Mouse (Mus musculus) thymus, adult 2 months (tissue): ENCODE results near the gene Nr0b1. TPM values are rescaled to one million over a fixed set of nuclear protein-coding genes. Genes with fewer than 3 reads are reported as not detected.

ENCODE experiments used
- DNase-seq: peaks from one replicate; pipeline ENCODE4 v3.0.0; 2021
- H3K27ac ChIP-seq: fragments of 200-500 bp; 2 replicates; pipeline ENCODE4 v1.5.1; 2012; ENCODE audit warnings: low read length, control low read depth; ENCODE audit not compliant: control insufficient read depth, insufficient read depth
- H3K27me3 ChIP-seq: fragments of 200-500 bp; 2 replicates; pipeline ENCODE4 v1.6.1; 2012; ENCODE audit warnings: mild to moderate bottlenecking, low read length, moderate library complexity, mixed read lengths; ENCODE audit not compliant: control insufficient read depth, insufficient read depth
- H3K36me3 ChIP-seq: fragments of 200-500 bp; 2 replicates; pipeline ENCODE4 v1.6.1; 2012; ENCODE audit warnings: mild to moderate bottlenecking, low read length, moderate library complexity; ENCODE audit not compliant: control insufficient read depth, insufficient read depth
- H3K4me1 ChIP-seq: fragments of 200-500 bp; replicated peaks from 2 replicates; pipeline ENCODE4 v1.6.1; 2012; ENCODE audit warnings: low read length; ENCODE audit not compliant: control insufficient read depth, insufficient read depth
- H3K4me3 ChIP-seq: fragments of 200-500 bp; 2 replicates; pipeline ENCODE4 v1.5.1; 2012; ENCODE audit warnings: mild to moderate bottlenecking, low read length, control low read depth, moderate library complexity; ENCODE audit not compliant: control insufficient read depth, insufficient read depth
- CTCF ChIP-seq: fragments of 200-500 bp; IDR thresholded peaks from 2 replicates; pipeline ENCODE4 v1.5.1; 2012; ENCODE audit warnings: mild to moderate bottlenecking, control low read depth, low read length, moderate library complexity, borderline replicate concordance; ENCODE audit not compliant: control insufficient read depth, poor library complexity, insufficient read depth; ENCODE audit errors: extremely low read depth
- POLR2A ChIP-seq: fragments of 200-500 bp; IDR thresholded peaks from 2 replicates; pipeline ENCODE4 v1.6.1; 2012; ENCODE audit warnings: mild to moderate bottlenecking, low read length, control low read depth, moderate library complexity; ENCODE audit not compliant: control insufficient read depth, poor library complexity, insufficient read depth; ENCODE audit errors: extremely low read depth
- WGBS: fragments of 180-500 bp; shearing (Covaris S2); methylation state at CpG from one replicate; pipeline ENCODE4 v1.1.7; 2018; 5-methylcytosine and 5-hydroxymethylcytosine counted together
- polyA plus RNA-seq: library from polyadenylated mRNA; depleted of rRNA; stranded (reverse); fragments of >200 nt; gene quantifications from 2 replicates; pipeline ENCODE4 v1.2.3, GENCODE M21; 2012; rRNA removed

Nr0b1 gene
- polyA plus RNA-seq = 0.12 TPM in 1 of 2 replicates, not detected in the other

- DNase-seq = no peak
- Histone ChIP-seq H3K4me1 (no peaks in the 10 kb centered on the region), H3K27me3 (no peaks in the 10 kb centered on the region), H3K36me3 (no peaks in the 10 kb centered on the region), H3K4me3 (no peak within 1 kb of the TSS), H3K27ac (no peak within 1 kb of the TSS)
- 11% methylated on average over 53 of the region's 53 CpGs for WGBS
- no peak for TF ChIP-seq POLR2A
- TF ChIP-seq CTCF = no peak
Measured at GRCm38 (mm10) chrX:86191614-86192419, at the start of gene Nr0b1. Gene Nr0b1 (plus strand): TSS chrX:86191764.

- no peak overlapping the region for H3K27ac ChIP-seq
- no peaks in the 10 kb centered on the region for H3K4me1 ChIP-seq
- no peak for DNase-seq
- TF ChIP-seq CTCF (no peak), POLR2A (no peak)
- H3K36me3 ChIP-seq = no peaks in the 10 kb centered on the region
- no peak overlapping the region for H3K4me3 ChIP-seq
- H3K27me3 ChIP-seq = no peaks in the 10 kb centered on the region
- 90% methylated on average over 2 of the region's 2 CpGs for WGBS
Measured at GRCm38 (mm10) chrX:86187250-86187649, 4.3 kb upstream of the Nr0b1 start.

GRCm38 (mm10) chrX:86192420-86192994 is 943 bp downstream of the Nr0b1 start:
- H3K4me3 ChIP-seq = no peak overlapping the region
- H3K4me1 ChIP-seq = no peaks in the 10 kb centered on the region
- no peak for TF ChIP-seq CTCF
- TF ChIP-seq POLR2A = no peak
- no peaks in the 10 kb centered on the region for H3K36me3 ChIP-seq
- WGBS = 13% methylated on average over 25 of the region's 25 CpGs
- no peaks in the 10 kb centered on the region for H3K27me3 ChIP-seq
- DNase-seq = no peak
- no peak overlapping the region for H3K27ac ChIP-seq

GRCm38 (mm10) chrX:86193386-86193785 is 1.8 kb downstream of the Nr0b1 start:
- TF ChIP-seq POLR2A (no peak), CTCF (no peak)
- Histone ChIP-seq H3K27me3 (no peaks in the 10 kb centered on the region), H3K27ac (no peak overlapping the region), H3K36me3 (no peaks in the 10 kb centered on the region), H3K4me1 (no peaks in the 10 kb centered on the region), H3K4me3 (no peak overlapping the region)
- no peak for DNase-seq
- WGBS = 40% methylated on average over 4 of the region's 4 CpGs

GRCm38 (mm10) chrX:86237246-86237645 is 45.7 kb downstream of the Nr0b1 start:
- no peaks in the 10 kb centered on the region for H3K27me3 ChIP-seq
- no peak overlapping the region for H3K4me3 ChIP-seq
- no peak for DNase-seq
- H3K4me1 ChIP-seq = no peaks in the 10 kb centered on the region
- WGBS = 50% methylated on average over 1 of the region's 1 CpGs
- TF ChIP-seq POLR2A (no peak), CTCF (no peak)
- H3K27ac ChIP-seq = no peak overlapping the region
- H3K36me3 ChIP-seq = no peaks in the 10 kb centered on the region

Other genes starting within 250 kb of the Nr0b1 start
- not detected in 2 replicates for gene Samt3, start 147.6 kb upstream of the Nr0b1 start, polyA plus RNA-seq
- not detected in 2 replicates for gene Mageb4, start 113.3 kb downstream of the Nr0b1 start, polyA plus RNA-seq